Mouse (Mus musculus): ENCODE results near the gene Ythdf1. TPM values are rescaled to one million over a fixed set of nuclear protein-coding genes. Genes with fewer than 3 reads are reported as not detected.

Gene Ythdf1
- polyA plus RNA-seq (2012; fragmentation: generic; extraction: Trizol) = 10 to 100 TPM in 1 of 2 experiments, 1 to 10 TPM in 1; 8.9 to 21.8 TPM

GRCm38 (mm10) chr2:180920810-180921400 is at the start of gene Ythdf1:
Ythdf1 (minus strand) TSS chr2:180920949.

GRCm38 (mm10) chr2:180967010-180967763 is 46.4 kb upstream of the Ythdf1 start, which contains the start of gene Arfgap1:
Arfgap1 (plus strand) TSS chr2:180967225.

GRCm38 (mm10) chr2:180954061-180955047 is 33.6 kb upstream of the Ythdf1 start, which contains the start of gene Nkain4:
Nkain4 (minus strand) TSS chr2:180954699.

GRCm38 (mm10) chr2:180928723-180929122 is 8.0 kb upstream of the Ythdf1 start, which contains the start of gene Birc7:
Birc7 (plus strand) TSS chr2:180929023.

Other genes with a start within 250 kb of the Ythdf1 start
- gene Dido1, start 210.9 kb downstream of the Ythdf1 start, polyA plus RNA-seq (2012; fragmentation: generic; extraction: Trizol) = 1 to 10 TPM in 1 of 2 experiments, under 1 TPM in 1; 0.96 to 8.3 TPM
- gene Gid8, start 210.8 kb downstream of the Ythdf1 start, polyA plus RNA-seq (2012; fragmentation: generic; extraction: Trizol) = 10 to 100 TPM; 12.0 to 35.0 TPM
- gene Slc17a9, start 195.7 kb downstream of the Ythdf1 start, polyA plus RNA-seq (2012; fragmentation: generic; extraction: Trizol) = under 1 TPM in 1 of 2 experiments, not detected in 1; 0.28 TPM
- gene Bhlhe23, start 144.0 kb downstream of the Ythdf1 start, polyA plus RNA-seq (2012; fragmentation: generic; extraction: Trizol) = not detected
- gene Birc7, start 8.1 kb upstream of the Ythdf1 start, polyA plus RNA-seq (2012; fragmentation: generic; extraction: Trizol) = not detected
- gene Nkain4, start 33.8 kb upstream of the Ythdf1 start, polyA plus RNA-seq (2012; fragmentation: generic; extraction: Trizol) = not detected
- 10 to 100 TPM; 25.6 to 47.4 TPM for gene Arfgap1, start 46.3 kb upstream of the Ythdf1 start, polyA plus RNA-seq (2012; fragmentation: generic; extraction: Trizol)
- under 1 TPM; 0.08 to 0.86 TPM for gene Col20a1, start 65.6 kb upstream of the Ythdf1 start, polyA plus RNA-seq (2012; fragmentation: generic; extraction: Trizol)
- not detected for gene Chrna4, start 122.6 kb upstream of the Ythdf1 start, polyA plus RNA-seq (2012; fragmentation: generic; extraction: Trizol)
- gene Kcnq2, start 214.4 kb upstream of the Ythdf1 start, polyA plus RNA-seq (2012; fragmentation: generic; extraction: Trizol) = not detected
- gene Eef1a2, start 236.1 kb upstream of the Ythdf1 start, polyA plus RNA-seq (2012; fragmentation: generic; extraction: Trizol) = not detected

Measured in C3H10T1/2 (cell line).